Mouse (Mus musculus) central nervous system, embryonic 18 days (tissue): Measurements from ENCODE around the gene Sparc. TPM values are rescaled to one million over a fixed set of nuclear protein-coding genes. Genes with fewer than 3 reads are reported as not detected.

Experiments used
- polyA plus RNA-seq: library from polyadenylated mRNA; depleted of rRNA; stranded (reverse); fragments of >200 nt; gene quantifications from 2 replicates; pipeline ENCODE4 v1.2.3, GENCODE M21; 2012; rRNA removed

Gene Sparc
- 380 and 534 TPM in 2 replicates for polyA plus RNA-seq

GRCm38 (mm10) chr11:55422978-55423377, at the start of gene Sparc:
Gene Sparc, minus strand, starts transcription at chr11:55423183.

DNA sequence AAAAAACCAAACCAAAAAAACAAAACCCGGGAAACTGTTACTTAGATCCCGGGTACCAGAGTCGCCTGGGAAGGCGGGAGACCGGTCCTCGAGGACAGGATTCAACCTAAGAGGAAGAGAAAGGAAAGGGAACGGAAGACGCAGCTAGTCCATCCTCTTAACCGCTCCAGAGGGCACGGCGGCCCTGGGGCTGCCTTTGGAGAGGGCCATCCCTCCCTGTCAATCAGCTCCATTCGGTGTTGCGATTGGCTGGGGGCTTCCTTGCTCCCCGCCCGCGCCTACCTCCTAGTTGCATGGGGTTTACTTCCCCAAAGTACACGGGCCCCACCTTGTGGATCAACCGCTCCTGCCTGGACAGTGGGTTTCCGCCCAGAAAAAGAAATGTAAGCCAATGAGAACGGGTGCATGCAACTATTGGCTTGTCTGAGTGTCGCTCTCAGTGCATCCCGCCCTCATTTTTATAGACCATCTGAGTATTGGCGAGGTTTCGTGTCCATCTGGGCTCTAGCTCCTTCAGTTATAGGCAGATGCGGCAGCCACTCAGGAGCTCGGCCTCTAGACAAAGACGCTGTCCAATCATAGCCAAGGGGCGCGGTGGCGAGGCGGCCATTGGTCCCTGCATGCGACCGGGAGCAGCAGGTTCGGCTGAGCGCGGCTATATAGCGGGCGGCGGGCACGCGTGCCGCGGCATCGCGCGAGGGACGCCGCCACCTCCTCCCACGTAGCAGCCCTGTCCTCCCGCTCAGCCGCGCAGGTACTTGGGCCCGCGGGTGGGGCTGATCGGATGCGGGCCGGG, 46.3 kb upstream of the Sparc start, which contains the start of gene G3bp1:
Gene G3bp1 (plus strand): TSS at position 638 of the 796 bp plus-strand sequence.

DNA sequence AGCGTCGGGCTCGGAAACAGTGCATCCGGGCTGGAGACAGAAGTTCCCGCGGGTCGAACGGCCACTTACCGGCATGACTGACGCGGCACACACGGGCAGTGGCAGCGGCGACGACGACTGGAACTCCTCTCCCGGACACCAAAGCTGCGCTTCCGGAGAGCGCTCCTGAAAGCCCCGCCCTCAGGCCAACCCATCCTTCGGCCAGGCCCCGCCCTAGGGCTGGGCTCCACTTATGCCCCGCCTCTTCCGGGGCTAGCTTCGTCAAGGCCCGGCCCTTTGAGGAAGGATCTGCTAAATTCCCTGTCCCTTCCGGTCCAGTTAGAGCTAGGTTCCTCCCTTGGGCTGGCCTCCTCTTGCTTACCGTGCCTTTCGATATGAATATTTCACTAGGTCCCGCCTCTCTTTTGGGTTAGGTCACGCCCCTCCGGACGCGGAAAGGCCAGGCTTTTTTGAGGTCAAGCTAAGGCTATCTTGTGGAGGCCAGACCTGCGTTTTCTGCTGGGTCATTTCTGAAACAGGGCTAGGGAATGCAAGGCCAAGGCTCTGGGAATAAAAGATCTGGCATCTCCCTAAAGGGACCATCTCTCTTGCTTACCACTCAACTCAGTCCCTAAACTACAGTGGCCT, 38.1 kb upstream of the Sparc start, which contains the start of gene Atox1:
Gene Atox1 (minus strand): TSS at position 221 of the 627 bp plus-strand sequence.

Other genes starting within 250 kb of the Sparc start
- gene Slc36a2, start 238.1 kb downstream of the Sparc start, polyA plus RNA-seq = 0.18 and 1.3 TPM in 2 replicates
- gene Slc36a1, start 218.8 kb downstream of the Sparc start, polyA plus RNA-seq = 15.7 and 16.5 TPM in 2 replicates
- 0.08 and 0.39 TPM in 2 replicates for gene Fat2, start 86.6 kb downstream of the Sparc start, polyA plus RNA-seq
- gene Atox1, start 38.1 kb upstream of the Sparc start, polyA plus RNA-seq = 219 and 222 TPM in 2 replicates
- gene G3bp1, start 46.5 kb upstream of the Sparc start, polyA plus RNA-seq = 48.4 and 50.0 TPM in 2 replicates
- 0.53 and 0.57 TPM in 2 replicates for gene Glra1, start 185.0 kb upstream of the Sparc start, polyA plus RNA-seq